Mouse (Mus musculus) heart, adult 2 months (tissue): ENCODE data around the gene Mga. TPM values are rescaled to one million over a fixed set of nuclear protein-coding genes. Genes with fewer than 3 reads are reported as not detected.

Experiments used
- DNase-seq, 2 experiments: peaks; one replicate each; pipeline ENCODE4 v3.0.0; 2021
- H3K27ac ChIP-seq: fragments of 200-600 bp; 2 replicates; pipeline ENCODE4 v1.8.1; 2022
- H3K27me3 ChIP-seq: fragments of 200-500 bp; 2 replicates; pipeline ENCODE4 v1.6.1; 2012; ENCODE audit warnings: mild to moderate bottlenecking, low read length, inconsistent platforms, mixed read lengths; ENCODE audit not compliant: control insufficient read depth, insufficient read depth
- H3K36me3 ChIP-seq: fragments of 200-500 bp; 2 replicates; pipeline ENCODE4 v1.6.1; 2012; ENCODE audit warnings: low read length, inconsistent platforms; ENCODE audit not compliant: control insufficient read depth, insufficient read depth
- H3K4me1 ChIP-seq: fragments of 200-500 bp; 2 replicates; pipeline ENCODE4 v1.6.1; 2011; ENCODE audit warnings: low read length; ENCODE audit not compliant: control insufficient read depth, insufficient read depth
- H3K4me3 ChIP-seq: fragments of 200-600 bp; 2 replicates; pipeline ENCODE4 v1.8.1; 2022
- H3K79me2 ChIP-seq: fragments of 200-500 bp; replicated peaks from 2 replicates; pipeline ENCODE4 v1.6.1; 2012; ENCODE audit warnings: mild to moderate bottlenecking, inconsistent platforms, low read length, moderate library complexity, mixed read lengths; ENCODE audit not compliant: control insufficient read depth, insufficient read depth
- H3K9ac ChIP-seq: fragments of 200-500 bp; 2 replicates; pipeline ENCODE4 v1.6.1; 2012; ENCODE audit warnings: low read depth, mild to moderate bottlenecking, control low read depth, inconsistent platforms, low read length, mixed read lengths
- CTCF ChIP-seq: fragments of 200-600 bp; IDR thresholded peaks from 2 replicates; pipeline ENCODE4 v1.8.1; 2022; ENCODE audit warnings: antibody characterized with exemption, mild to moderate bottlenecking, moderate library complexity
- EP300 ChIP-seq: fragments of 200-500 bp; IDR thresholded peaks from 2 replicates; pipeline ENCODE4 v1.6.1; 2011; ENCODE audit warnings: low read depth, low read length, control low read depth; ENCODE audit not compliant: insufficient read depth
- POLR2A ChIP-seq: fragments of 200-500 bp; IDR thresholded peaks from 2 replicates; pipeline ENCODE4 v1.6.1; 2011; ENCODE audit warnings: mild to moderate bottlenecking, low read depth, low read length, control low read depth; ENCODE audit not compliant: insufficient read depth
- WGBS: fragments of 180-500 bp; shearing (Covaris S2); methylation state at CpG from one replicate; pipeline ENCODE4 v1.1.7; 2018; 5-methylcytosine and 5-hydroxymethylcytosine counted together
- intact Hi-C: fragments of 180-260 bp; cut with DNase I; formaldehyde crosslinking; loops from one replicate; pipeline ENCODE4 v1.15.1; 2025
- polyA plus RNA-seq: library from polyadenylated mRNA; depleted of rRNA; stranded (reverse); fragments of >200 nt; gene quantifications from 2 replicates; pipeline ENCODE4 v1.2.3, GENCODE M21; 2012
- total RNA-seq, 2 experiments: library from RNA; stranded (reverse); gene quantifications; 2 replicates each; pipeline ENCODE4 v1.2.3; 2021

Mga gene
- total and polyA plus RNA-seq, 3 experiments: 11.6 to 41.0 (median 36.2) TPM

DNA sequence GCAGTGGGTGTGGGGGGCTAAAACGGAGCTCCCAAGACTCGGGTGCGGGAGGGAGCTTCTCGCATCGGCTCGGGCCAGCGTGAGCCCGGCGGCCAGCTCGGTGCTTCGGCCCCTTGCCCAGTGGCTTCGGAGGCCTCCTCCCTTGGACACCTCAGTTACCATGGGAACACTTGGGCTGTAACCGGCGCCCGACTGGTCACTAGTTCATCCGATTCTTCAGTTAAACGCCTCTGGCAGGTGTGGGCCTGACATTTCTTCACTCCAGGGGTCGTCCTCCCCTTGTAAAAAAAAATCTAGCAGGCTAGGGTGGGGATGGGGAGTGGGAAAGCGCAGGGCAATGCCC lies 75.5 kb downstream of the Mga start, which contains the start of gene Mapkbp1:
Gene Mapkbp1, plus strand, starts transcription at position 163 of the 343 bp plus-strand sequence.
- H3K79me2 ChIP-seq: no peaks in the 10 kb centered on the region; the same call in 1 of the 2 replicates
- H3K27me3 ChIP-seq: no peaks in the 10 kb centered on the region
- peak within 1 kb of the TSS; percentile 86 for H3K4me3 ChIP-seq
- H3K27ac ChIP-seq: peak within 1 kb of the TSS; percentile 77
- TF ChIP-seq CTCF (no peak), POLR2A (no peak), EP300 (no peak)
- peak within 1 kb of the TSS; percentile 86 for H3K9ac ChIP-seq
- peaks cover 1% of the 10 kb centered on the region; the same call in 1 of the 2 replicates for H3K4me1 ChIP-seq
- no peaks in the 10 kb centered on the region for H3K36me3 ChIP-seq
- intact Hi-C loops: loop anchor here (5.0 kb wide), 3 partner anchors 55 to 200 kb away; partner anchors contain the start of genes Gm28042 and Jmjd7
- 1% methylated on average over 19 of the region's 19 CpGs for WGBS
- no peak for DNase-seq

DNA sequence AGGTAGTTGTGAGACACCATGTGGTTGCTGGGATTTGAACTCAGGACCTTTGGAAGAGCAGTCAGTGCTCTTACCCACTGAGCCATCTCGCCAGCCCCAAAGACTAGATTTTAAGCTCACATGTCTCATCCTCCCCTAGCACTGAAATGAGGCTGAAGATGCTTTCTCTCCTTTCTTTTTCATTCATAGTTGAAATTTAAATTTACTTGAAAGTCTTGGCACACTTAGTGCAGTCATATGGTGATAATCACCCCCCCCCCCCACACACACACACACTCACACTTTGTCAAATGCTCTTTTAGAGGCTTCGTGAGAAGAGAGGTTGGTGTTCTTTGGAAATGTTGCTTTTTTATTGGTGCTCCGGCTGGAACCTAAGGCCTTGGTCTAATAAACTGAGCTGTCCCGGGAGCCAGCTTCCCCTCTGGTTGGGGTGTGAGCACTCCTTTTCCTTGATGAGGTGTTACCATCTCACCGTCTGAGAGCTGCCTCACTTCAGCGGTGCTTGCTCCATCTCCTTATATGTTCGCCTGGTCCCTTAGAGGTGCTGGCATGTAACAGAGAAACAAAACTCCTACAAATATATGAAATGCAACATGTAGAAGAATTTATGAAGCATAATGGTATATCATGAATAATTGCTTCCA lies 83.4 kb downstream of the Mga start:
- Histone ChIP-seq H3K9ac (no peak overlapping the region), H3K79me2 (no peaks in the 10 kb centered on the region; the same call in 1 of the 2 replicates), H3K27ac (no peak overlapping the region), H3K4me3 (no peak overlapping the region), H3K36me3 (peaks cover 2% of the 10 kb centered on the region; the same call in 1 of the 2 replicates), H3K4me1 (peaks cover 4% of the 10 kb centered on the region), H3K27me3 (no peaks in the 10 kb centered on the region)
- no peak for TF ChIP-seq EP300
- TF ChIP-seq CTCF: no peak
- no peak for TF ChIP-seq POLR2A
- DNase-seq: no peak
- intact Hi-C loops: no loop called here
- WGBS: 88% methylated on average over 7 of the region's 7 CpGs

DNA sequence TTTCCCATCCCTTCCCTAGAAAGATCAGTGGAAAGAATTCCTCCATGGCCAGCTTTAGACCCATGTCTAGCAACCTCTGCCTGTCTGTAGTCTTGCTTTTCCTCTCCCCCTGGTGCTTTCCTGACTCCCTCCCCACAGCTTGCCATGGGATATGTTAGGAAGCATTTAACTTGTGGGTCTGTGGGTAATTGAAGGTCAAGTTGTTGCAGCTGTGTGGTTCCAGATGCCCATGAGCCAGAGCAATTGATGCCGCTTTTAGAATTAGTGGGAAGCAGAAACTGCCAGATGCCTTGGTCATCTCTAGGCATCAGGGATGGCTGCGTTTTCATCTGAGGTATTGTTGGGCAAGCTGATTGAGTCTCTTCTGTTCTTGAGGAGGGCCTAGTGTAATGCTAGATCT lies 84.6 kb downstream of the Mga start:
- no peaks in the 10 kb centered on the region for H3K27me3 ChIP-seq
- H3K27ac ChIP-seq: no peak overlapping the region
- DNase-seq: no peak
- H3K36me3 ChIP-seq: peaks cover 2% of the 10 kb centered on the region; the same call in 1 of the 2 replicates
- no peaks in the 10 kb centered on the region for H3K79me2 ChIP-seq
- H3K4me3 ChIP-seq: no peak overlapping the region
- TF ChIP-seq EP300 (no peak), CTCF (no peak), POLR2A (no peak)
- no peak overlapping the region for H3K9ac ChIP-seq
- H3K4me1 ChIP-seq: peaks cover 4% of the 10 kb centered on the region
- intact Hi-C loops: no loop called here
- 80% methylated on average over 2 of the region's 2 CpGs for WGBS

DNA sequence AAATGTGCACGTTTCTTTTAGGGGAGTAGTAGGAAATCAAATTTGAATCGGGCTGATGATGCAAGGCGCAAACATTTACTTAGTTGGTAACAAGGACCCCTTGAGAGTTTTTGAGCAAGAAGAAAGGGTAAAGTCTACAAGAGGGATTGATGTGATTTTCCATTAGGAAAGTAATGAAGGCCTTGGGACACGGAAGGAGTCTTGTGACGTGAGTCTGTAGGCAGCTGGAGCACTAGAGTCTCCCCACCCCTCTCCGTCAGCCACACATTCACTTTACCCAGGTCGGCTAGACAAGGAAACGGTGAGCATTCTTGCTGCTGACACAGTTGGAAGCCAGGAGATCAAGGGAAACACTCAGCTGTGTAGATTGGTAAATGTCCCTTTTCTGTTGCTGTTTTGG lies 88.8 kb downstream of the Mga start:
- TF ChIP-seq CTCF (no peak), POLR2A (no peak), EP300 (no peak)
- no peak overlapping the region for H3K9ac ChIP-seq
- H3K79me2 ChIP-seq: no peaks in the 10 kb centered on the region; the same call in 1 of the 2 replicates
- intact Hi-C loops: no loop called here
- no peaks in the 10 kb centered on the region for H3K27me3 ChIP-seq
- no peak overlapping the region for H3K4me3 ChIP-seq
- H3K36me3 ChIP-seq: peaks cover 2% of the 10 kb centered on the region; the same call in 1 of the 2 replicates
- H3K27ac ChIP-seq: no peak overlapping the region
- WGBS: 70% methylated on average over 8 of the region's 8 CpGs
- DNase-seq: no peak
- no peaks in the 10 kb centered on the region; the same call in 1 of the 2 replicates for H3K4me1 ChIP-seq

DNA sequence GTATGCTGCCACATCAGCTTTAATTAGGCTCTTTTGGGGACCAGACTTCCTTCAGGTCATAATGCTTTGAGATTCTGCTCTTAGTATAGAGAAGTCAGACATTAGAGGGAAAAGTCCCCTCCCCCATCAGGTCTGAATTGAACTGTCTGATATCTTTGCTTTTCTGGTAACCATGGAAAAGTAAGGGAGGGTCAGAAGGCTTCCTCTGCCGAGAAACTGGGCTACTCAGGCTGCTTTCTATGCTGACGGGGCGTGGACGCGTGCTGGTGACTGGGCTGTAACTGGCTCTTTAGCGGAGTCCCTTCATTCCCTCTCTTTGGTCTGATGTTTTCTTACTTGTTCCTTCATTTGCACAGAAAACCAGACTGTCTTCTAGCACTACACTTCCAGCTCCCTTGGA lies 89.3 kb downstream of the Mga start:
- H3K27ac ChIP-seq: no peak overlapping the region
- intact Hi-C loops: no loop called here
- H3K9ac ChIP-seq: no peak overlapping the region

DNA sequence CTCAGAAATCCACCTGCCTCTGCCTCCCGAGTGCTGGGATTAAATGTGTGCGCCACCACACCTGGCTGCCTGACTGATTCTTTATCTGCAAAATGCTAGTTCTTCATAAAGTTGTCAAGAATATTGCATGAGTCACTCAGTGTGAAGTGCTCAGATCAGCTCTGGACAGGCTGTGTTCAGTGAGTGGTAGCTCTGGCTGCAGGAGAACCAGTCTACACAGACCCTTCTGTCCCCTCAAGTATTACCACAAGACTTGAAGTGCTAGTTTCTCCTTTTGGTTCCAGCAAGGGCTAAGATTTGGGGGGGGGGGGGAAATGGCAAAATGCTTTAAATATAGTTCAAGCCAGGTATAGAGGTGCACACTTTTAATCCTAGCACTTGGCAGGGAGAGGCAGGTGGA lies 90.4 kb downstream of the Mga start:
- 100% methylated on average over 2 of the region's 2 CpGs for WGBS
- TF ChIP-seq EP300 (no peak), POLR2A (no peak), CTCF (no peak)
- no peaks in the 10 kb centered on the region for H3K4me1 ChIP-seq
- H3K36me3 ChIP-seq: no peaks in the 10 kb centered on the region
- intact Hi-C loops: no loop called here
- H3K79me2 ChIP-seq: no peaks in the 10 kb centered on the region; the same call in 1 of the 2 replicates
- no peak overlapping the region for H3K9ac ChIP-seq
- no peaks in the 10 kb centered on the region for H3K27me3 ChIP-seq
- no peak overlapping the region for H3K27ac ChIP-seq
- no peak for DNase-seq
- no peak overlapping the region for H3K4me3 ChIP-seq

More for the DNA sequence above, 89.3 kb downstream of the Mga start:
- TF ChIP-seq CTCF (no peak), POLR2A (no peak), EP300 (no peak)
- Histone ChIP-seq H3K4me1 (no peaks in the 10 kb centered on the region; the same call in 1 of the 2 replicates), H3K4me3 (no peak overlapping the region), H3K79me2 (no peaks in the 10 kb centered on the region; the same call in 1 of the 2 replicates), H3K27me3 (no peaks in the 10 kb centered on the region), H3K36me3 (peaks cover 2% of the 10 kb centered on the region; the same call in 1 of the 2 replicates)
- 55% methylated on average over 6 of the region's 6 CpGs for WGBS
- DNase-seq: no peak
